Mouse (Mus musculus) bone marrow macrophage, adult 2 months (primary cell): ENCODE measurements at regions not wholly inside any gene's neighbourhood (a gene's known extent, or its start where the extent isn't known, plus 50 kb on each side); places are given as distances from the start of the nearest gene placed in this dataset.

Experiments used
- H3K27ac ChIP-seq: 2 replicates; pipeline ENCODE4 v1.5.1; 2012; ENCODE audit warnings: low read depth, low read length; ENCODE audit not compliant: insufficient read depth
- H3K4me1 ChIP-seq: 2 replicates; pipeline ENCODE4 v1.6.1; 2012; ENCODE audit warnings: low read length; ENCODE audit not compliant: control insufficient read depth, insufficient read depth
- H3K4me3 ChIP-seq: 2 replicates; pipeline ENCODE4 v1.5.1; 2012; ENCODE audit warnings: mild to moderate bottlenecking, low read length, moderate library complexity; ENCODE audit not compliant: insufficient read depth
- CTCF ChIP-seq: IDR thresholded peaks from 2 replicates; pipeline ENCODE4 v1.5.1; 2012; ENCODE audit warnings: low read depth, mild to moderate bottlenecking, low read length, moderate library complexity
- POLR2A ChIP-seq: IDR thresholded peaks from 2 replicates; pipeline ENCODE4 v1.6.1; 2012; ENCODE audit warnings: mild to moderate bottlenecking, low read depth, low read length, borderline replicate concordance

DNA sequence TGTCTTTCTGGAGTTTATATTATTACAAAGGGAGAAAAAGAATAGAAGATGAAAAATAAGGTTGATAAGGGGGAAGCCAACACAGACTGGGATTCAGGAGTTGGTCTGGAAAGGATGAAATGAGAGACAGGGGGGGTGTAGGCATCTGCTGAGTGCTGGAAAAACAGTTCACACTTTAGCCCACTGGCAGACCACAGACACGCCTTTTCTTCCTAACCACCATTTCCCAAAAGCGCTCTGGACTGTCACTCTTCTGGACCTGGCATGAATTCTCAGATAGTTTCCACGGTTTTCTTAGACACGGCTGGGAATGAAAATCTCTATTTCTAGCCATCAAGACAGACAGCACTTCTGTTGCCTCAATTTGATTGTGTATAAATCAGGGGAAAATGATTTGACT lies 850.2 kb upstream of the A1bg start:
- no peak overlapping the region for H3K27ac ChIP-seq

DNA sequence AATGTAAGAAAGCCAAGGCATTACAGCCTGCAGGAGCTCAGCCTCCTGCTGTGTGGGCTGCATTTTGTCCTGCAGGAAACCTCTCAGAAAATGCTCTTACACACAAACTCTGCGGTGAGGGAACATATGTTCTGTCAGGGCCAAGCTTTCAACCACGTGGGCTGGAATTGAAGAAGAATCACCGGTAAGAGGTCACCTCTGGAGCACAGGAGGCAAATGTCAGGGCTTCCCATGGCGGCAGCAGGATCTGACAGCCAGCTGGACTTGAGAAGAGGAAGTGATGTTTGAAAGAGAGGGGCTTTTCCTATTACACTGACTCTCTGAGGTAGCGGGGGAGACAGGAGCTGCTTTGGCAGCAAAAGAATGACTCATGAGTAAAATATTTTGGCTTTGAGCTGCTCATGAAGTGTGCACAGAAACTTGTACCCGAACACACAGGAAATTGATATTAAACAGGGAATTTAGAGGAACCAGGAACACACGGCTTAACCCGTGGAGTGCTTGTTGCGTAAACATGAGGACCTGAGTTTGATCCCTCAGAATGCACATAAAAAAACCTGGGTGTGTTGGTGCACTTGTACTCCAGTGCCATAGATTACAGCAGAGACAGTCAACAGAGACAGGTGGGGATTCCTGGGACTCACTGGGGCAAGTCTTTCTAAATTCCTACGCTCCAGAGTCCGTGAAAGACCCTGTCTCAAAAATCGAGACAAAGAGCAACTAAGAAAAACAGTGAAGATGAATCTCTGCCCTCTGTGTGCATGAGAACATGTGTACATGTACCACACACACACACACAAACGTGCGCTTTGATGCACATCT lies 848.1 kb upstream of the A1bg start:
- no peaks in the 10 kb centered on the region for H3K4me1 ChIP-seq
- no peak overlapping the region for H3K4me3 ChIP-seq
- TF ChIP-seq POLR2A (no peak), CTCF (no peak)
- no peak overlapping the region for H3K27ac ChIP-seq

More for the DNA sequence above, 850.2 kb upstream of the A1bg start:
- H3K4me3 ChIP-seq: no peak overlapping the region
- TF ChIP-seq POLR2A: no peak
- no peak for TF ChIP-seq CTCF
- H3K4me1 ChIP-seq: no peaks in the 10 kb centered on the region

DNA sequence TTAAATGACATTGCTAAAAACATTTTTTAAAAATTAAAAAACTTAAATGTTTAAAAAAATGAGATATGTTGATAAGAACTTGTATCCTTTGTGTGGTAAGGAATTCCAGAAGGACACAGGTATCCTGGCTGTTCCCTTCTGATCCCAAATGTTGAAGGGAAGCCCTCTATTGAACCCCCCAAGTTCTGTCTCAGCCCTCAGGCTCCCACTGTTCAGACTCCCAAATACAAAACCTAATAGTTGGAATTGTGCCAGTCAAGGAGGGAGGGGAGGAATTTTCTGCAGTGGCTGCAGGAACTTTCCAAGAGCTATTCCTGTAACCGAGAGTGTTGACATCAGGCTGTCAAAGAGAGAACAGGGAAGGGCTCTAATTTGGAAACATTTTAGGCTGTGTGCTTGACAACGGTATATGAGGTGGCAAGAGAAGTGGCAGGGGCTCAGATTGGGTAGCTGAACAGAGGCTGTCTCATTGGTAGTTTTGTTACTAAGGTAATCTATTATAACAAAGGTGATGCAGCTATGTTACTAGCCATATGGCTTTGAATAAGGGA lies 843.8 kb upstream of the A1bg start:
- H3K4me3 ChIP-seq: no peak overlapping the region
- no peaks in the 10 kb centered on the region for H3K4me1 ChIP-seq
- no peak overlapping the region for H3K27ac ChIP-seq
- TF ChIP-seq POLR2A: no peak
- no peak for TF ChIP-seq CTCF

DNA sequence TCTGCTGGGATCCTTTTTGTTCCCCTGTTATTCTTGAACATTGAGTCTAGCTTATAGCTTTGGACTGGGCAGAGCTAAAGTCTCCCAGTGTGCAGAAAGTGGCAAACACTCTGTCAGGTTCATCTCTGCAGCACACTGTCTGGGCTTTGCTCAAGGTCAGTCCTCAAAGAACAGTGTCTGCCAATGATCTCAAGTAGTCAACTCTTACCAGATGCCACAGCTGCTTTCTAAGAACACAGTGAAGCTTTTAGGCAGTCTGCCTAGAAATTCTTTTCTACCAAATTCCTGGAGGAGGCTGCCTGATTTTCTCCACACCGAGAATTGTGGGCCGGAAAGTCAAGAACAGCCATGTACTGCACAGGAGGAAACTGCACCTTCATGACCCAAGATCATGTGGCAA lies 831.0 kb upstream of the A1bg start:
- Histone ChIP-seq H3K4me1 (no peaks in the 10 kb centered on the region), H3K4me3 (no peak overlapping the region), H3K27ac (no peak overlapping the region)
- no peak for TF ChIP-seq CTCF
- no peak for TF ChIP-seq POLR2A

DNA sequence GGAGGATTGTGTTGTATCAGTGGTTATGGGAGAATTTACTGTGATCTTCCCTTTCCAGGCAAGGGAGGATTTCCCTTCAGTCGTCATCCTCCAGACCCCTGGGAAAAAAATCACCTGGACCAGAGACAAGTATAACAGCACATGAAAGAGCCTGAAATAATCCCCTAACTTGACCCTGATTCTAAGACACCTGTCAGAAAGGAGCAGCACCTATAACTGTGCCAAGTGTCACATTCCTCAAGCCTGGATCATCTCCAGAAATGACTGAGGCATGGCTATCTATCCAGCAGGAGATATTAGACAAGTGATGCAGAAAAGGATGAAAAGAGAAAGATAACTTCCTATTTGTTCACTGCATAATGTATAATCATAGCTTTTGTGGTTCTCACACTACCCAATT lies 800.9 kb upstream of the A1bg start:
- no peak overlapping the region for H3K4me3 ChIP-seq
- no peaks in the 10 kb centered on the region for H3K4me1 ChIP-seq
- TF ChIP-seq CTCF (no peak), POLR2A (no peak)
- no peak overlapping the region for H3K27ac ChIP-seq

DNA sequence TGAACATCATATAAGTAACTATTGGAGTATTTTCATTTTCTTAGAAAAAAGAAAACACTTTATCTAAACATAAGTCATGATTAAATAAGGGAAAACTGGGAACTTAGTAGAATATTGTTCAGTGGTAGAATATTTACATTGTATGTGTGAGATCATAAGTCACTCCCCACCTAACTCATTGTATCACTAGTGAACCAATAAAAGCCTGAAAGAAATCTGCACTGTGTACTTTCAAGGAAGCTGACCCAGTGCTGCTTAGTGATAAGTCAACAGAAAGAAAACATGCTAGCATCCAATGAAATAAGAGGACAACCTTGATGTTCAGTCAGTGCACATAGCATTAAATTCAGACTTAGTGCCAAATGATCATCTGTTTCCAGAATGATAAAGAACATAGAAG lies 795.7 kb upstream of the A1bg start:
- no peak overlapping the region for H3K4me3 ChIP-seq
- TF ChIP-seq POLR2A (no peak), CTCF (no peak)
- H3K4me1 ChIP-seq: no peaks in the 10 kb centered on the region
- H3K27ac ChIP-seq: no peak overlapping the region

DNA sequence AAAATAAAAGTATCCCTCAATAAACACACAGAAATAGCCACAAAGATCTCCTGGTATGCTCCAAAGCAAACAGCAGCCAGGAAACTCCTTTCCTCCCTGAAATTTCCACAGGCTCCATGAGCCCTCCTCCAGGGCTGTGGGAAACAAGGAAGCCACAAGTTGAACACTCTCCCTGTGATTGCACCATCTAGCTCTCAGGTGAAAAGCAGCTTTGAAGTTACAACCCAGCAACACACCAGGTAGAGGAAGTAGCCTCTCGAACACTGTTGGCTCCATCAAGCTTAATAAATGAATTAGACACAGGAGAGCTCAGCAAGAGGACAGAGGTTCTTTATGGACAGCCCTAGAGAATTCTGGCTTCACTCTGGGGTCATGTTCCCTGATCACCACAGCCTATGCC lies 794.4 kb upstream of the A1bg start:
- no peak for TF ChIP-seq POLR2A
- no peak for TF ChIP-seq CTCF
- no peak overlapping the region for H3K4me3 ChIP-seq
- no peak overlapping the region for H3K27ac ChIP-seq
- H3K4me1 ChIP-seq: no peaks in the 10 kb centered on the region

DNA sequence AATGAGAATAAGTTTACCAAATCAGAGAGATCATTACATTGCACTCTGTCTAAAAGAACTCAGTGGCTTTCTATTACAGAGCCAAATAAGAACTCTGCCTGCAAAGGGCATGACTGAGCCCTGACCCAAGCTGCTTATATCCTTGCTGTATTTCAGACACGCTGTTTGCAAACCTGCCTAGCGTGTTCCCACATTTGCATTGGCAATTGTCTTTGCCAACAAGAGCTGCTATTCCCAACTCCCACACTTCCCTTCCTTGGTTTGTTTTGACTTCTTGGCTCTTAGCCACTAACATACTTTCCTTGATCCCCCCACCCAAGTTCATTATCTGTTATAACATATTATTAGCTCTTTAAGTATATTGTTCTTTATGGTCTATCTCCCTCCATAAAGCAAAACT lies 791.1 kb upstream of the A1bg start:
- TF ChIP-seq POLR2A (no peak), CTCF (no peak)
- H3K4me1 ChIP-seq: no peaks in the 10 kb centered on the region
- H3K4me3 ChIP-seq: no peak overlapping the region
- no peak overlapping the region for H3K27ac ChIP-seq

DNA sequence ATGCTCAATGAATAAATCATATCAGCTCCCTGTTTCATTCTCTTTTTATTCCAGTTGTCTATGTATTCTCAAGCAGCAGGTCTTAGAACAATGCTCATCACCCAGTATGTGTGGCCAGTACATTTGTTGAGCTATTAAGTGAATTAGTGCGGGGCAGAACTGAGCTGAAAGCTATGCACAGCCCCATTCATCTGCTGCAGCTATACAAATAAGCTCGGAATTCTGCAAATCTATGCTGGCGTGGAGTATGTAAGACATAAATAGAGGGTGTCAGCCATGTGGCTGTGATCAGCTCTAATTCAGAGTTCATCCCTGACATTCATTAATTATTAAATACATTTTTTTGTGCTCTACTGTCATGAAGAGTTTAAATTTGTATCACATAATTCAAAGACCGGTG lies 786.1 kb upstream of the A1bg start:
- no peak for TF ChIP-seq CTCF
- TF ChIP-seq POLR2A: no peak
- Histone ChIP-seq H3K27ac (no peak overlapping the region), H3K4me3 (no peak overlapping the region), H3K4me1 (no peaks in the 10 kb centered on the region)

DNA sequence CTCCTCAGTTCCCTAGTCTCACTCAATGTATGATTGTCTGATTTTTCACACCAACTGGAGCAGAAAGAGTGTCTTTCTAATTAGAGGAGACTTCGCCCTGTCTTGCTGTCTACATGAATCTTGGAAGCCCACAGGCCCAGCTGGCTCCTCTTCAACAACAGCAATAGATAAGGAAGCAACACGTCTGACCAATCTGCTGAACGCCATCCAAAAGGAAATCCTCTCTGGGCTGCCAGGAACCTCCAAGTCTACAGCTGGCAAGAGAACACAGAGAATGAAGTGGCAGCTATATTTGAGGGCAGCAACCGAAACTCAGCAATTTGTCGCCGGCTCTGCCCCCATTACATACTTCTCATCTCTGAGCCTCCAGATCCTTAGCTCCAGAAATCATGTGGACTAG lies 785.1 kb upstream of the A1bg start:
- no peak for TF ChIP-seq CTCF
- no peak for TF ChIP-seq POLR2A
- H3K4me1 ChIP-seq: no peaks in the 10 kb centered on the region
- no peak overlapping the region for H3K27ac ChIP-seq
- no peak overlapping the region for H3K4me3 ChIP-seq
